Mouse (Mus musculus) limb, embryonic 10.5 days (tissue): ENCODE data around the gene Ccdc9. TPM values are rescaled to one million over a fixed set of nuclear protein-coding genes. Genes with fewer than 3 reads are reported as not detected.
"Not testable (repeated sequence)": the region's sequence is repeated elsewhere in the genome, so short reads cannot be mapped to it uniquely, and the experiment has no call there.

ENCODE experiments used
- DNase-seq: peaks from one replicate; pipeline ENCODE4 v3.0.0-alpha.2; 2017; ENCODE audit warnings: low spot score
- H3K27ac ChIP-seq: fragments of 300-500 bp; sonication (generic); 2 replicates; pipeline ENCODE4 v1.5.1; 2016; ENCODE audit warnings: mild to moderate bottlenecking
- H3K27me3 ChIP-seq: fragments of 300-500 bp; sonication (generic); 2 replicates; pipeline ENCODE4 v1.6.1; 2016; ENCODE audit warnings: low read depth, mild to moderate bottlenecking; ENCODE audit not compliant: poor library complexity, severe bottlenecking
- H3K36me3 ChIP-seq: fragments of 300-500 bp; sonication (generic); 2 replicates; pipeline ENCODE4 v1.6.1; 2016; ENCODE audit warnings: mild to moderate bottlenecking, moderate library complexity
- H3K4me1 ChIP-seq: fragments of 300-500 bp; sonication (generic); 2 replicates; pipeline ENCODE4 v1.6.1; 2016
- H3K4me3 ChIP-seq: fragments of 300-500 bp; sonication (generic); 2 replicates; pipeline ENCODE4 v1.5.1; 2016; ENCODE audit warnings: mild to moderate bottlenecking, moderate library complexity
- H3K9me3 ChIP-seq: fragments of 300-500 bp; sonication (generic); replicated peaks from 2 replicates; pipeline ENCODE4 v1.6.1; 2016; ENCODE audit warnings: mild to moderate bottlenecking
- WGBS: fragments of 180-500 bp; shearing (Covaris S2); methylation state at CpG from one replicate; pipeline ENCODE4 v1.1.7; 2016; 5-methylcytosine and 5-hydroxymethylcytosine counted together
- polyA plus RNA-seq: library from polyadenylated mRNA; unstranded; fragments of >200 nt; fragmentation: Nextera tagmentation; extraction: Ambion mirVana; gene quantifications from 2 replicates; pipeline ENCODE4 v1.2.1, GENCODE M21; 2016

The Ccdc9 gene
- polyA plus RNA-seq, 1 experiment from 2014 or later = 36.3 TPM

DNA sequence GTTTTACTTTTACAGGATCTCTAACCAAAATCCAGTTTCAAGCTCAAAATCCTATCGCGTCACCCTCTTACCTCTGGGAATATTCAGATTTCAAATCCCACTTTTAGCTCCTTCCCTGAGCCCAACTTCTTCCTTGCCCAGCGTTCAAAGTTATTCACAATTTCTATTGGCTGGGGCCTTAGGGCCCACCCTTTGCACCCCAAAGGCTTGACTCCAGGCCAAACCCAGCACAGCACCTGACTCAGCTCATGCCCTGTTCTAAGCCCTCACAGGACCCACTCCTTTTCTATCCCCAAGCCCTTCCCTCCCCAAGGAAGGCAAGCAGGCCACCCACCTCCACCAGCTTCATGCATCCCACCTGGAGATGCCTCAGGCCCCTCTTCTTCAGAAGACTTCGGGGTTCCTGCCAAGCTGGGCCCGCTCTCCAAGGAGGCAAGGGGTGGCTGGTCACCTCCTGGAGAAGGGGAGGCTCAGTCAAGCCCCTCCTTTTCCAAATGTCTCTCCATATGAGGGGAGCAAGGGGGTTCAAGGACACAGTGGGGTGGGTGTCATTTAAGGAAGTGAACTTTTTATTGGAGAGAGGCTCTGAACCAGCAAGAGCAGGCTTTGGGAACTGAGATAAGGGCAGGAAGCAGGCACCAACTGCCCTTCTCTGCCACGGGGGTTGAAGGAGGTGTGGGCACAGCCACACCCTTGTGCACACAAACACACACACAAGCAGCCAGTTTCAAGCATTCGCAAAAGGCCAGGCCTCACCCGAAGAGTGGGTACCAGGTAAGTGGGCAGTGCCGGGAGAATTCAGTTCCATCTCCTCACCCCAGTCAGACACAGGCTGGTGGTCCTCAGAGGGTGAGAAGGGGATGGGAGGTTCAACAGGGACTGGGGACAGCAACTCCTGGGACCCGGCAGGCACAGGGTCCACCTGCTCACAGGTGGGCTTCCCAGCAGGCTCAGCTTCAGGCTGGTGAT, 11.4 kb downstream of the Ccdc9 start:
- Histone ChIP-seq H3K4me1 (peaks cover 36% of the 10 kb centered on the region), H3K9me3 (no peaks in the 10 kb centered on the region), H3K27me3 (no peaks in the 10 kb centered on the region; the same call in 1 of the 2 replicates), H3K4me3 (no peak overlapping the region), H3K36me3 (peaks cover 52% of the 10 kb centered on the region), H3K27ac (no peak overlapping the region)
- WGBS = 86% methylated on average over 10 of the region's 10 CpGs
- DNase-seq = no peak

DNA sequence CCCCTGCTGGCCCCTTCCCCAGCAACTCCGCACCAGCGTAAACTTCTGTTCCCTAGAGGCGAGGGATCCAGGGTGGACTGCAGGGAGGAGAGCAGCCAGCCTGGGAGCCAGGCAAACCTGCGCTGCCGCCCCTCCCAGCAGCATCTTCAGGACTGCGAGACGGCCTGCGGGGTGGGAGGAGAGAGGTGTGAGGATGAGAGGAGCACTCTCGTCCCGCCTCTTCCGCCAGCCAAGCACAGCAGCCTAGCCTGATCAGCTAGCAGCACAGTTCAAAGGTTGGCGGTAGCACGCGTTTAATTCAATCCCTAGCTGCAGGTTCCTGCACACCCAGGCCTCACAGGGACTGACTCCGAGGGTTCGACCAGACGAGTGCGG, 12.8 kb downstream of the Ccdc9 start:
- H3K4me1 ChIP-seq = peaks cover 36% of the 10 kb centered on the region
- DNase-seq = no peak
- H3K36me3 ChIP-seq = peaks cover 39% of the 10 kb centered on the region
- H3K27me3 ChIP-seq = no peaks in the 10 kb centered on the region; the same call in 1 of the 2 replicates
- H3K27ac ChIP-seq = peak overlapping the region; percentile 84
- peak overlapping the region; percentile 66 for H3K4me3 ChIP-seq
- no peaks in the 10 kb centered on the region for H3K9me3 ChIP-seq
- under 1% methylated on average over 18 of the region's 18 CpGs for WGBS

DNA sequence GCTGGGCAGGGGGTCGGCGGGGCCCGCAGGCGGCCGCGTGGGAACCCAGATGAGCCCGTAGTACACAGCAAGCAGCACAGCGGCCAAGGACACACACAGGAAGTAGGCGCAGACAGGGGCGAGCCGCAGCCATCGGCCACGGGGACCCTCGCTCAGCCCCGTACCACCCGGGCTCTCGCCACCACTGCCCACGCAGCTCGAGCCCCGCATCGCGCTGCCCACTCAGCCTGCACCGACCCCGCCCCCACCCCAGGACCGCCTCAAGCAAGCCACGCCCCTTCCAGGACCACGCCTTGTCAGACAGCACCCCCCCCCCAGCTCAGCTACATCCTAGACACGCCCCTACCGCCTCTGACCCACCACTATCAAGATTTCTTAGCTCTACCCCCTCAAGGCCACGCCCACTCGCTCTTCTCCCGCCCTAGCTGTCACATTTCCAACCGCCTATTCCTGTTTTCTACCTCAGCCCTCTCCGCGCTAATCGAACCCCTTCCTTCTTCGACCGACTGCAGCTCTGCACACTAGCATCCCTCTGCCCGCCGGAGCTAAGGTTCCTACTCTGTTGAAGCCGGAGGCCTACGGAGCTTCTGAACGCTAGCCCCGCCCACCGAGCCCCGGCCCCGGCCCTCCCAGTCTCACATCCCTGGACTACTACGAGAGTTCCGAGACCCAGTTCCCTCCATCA, 13.4 kb downstream of the Ccdc9 start, which contains the start of gene Inafm1:
Inafm1 (minus strand) TSS at position 537 of the 685 bp plus-strand sequence.
- Histone ChIP-seq H3K9me3 (no peaks in the 10 kb centered on the region), H3K36me3 (peaks cover 34% of the 10 kb centered on the region), H3K4me3 (peak within 1 kb of the TSS; percentile 66), H3K27me3 (no peaks in the 10 kb centered on the region; the same call in 1 of the 2 replicates), H3K4me1 (peaks cover 36% of the 10 kb centered on the region), H3K27ac (peak within 1 kb of the TSS; percentile 84)
- 1% methylated on average over 49 of the region's 49 CpGs for WGBS
- peak; percentile 92 for DNase-seq

DNA sequence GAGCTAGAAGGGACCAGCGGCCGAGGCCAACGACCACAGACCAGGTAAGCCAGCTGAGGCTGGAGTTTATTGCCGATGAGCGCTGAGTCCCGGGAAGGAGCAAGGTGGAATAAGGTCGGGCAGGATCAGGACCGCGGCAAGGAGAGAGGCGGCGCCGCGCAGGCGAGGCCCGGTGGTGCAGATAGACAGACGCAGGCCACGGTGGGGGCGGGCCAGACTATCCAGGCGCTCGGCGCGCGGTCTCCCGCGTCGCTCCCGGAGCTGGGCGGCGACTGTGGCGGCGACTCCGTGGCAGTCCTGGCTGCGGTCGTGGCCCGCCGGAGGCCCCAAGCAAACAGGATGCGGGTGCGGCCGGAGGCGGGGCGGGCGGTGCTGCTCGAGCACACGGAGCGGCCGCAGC, 13.9 kb downstream of the Ccdc9 start:
- WGBS = under 1% methylated on average over 46 of the region's 46 CpGs
- H3K9me3 ChIP-seq = no peaks in the 10 kb centered on the region
- H3K36me3 ChIP-seq = peaks cover 29% of the 10 kb centered on the region
- no peaks in the 10 kb centered on the region; the same call in 1 of the 2 replicates for H3K27me3 ChIP-seq
- peak; percentile 78 for DNase-seq
- H3K27ac ChIP-seq = peak overlapping the region; percentile 84
- H3K4me1 ChIP-seq = peaks cover 36% of the 10 kb centered on the region
- peak overlapping the region; percentile 66 for H3K4me3 ChIP-seq

DNA sequence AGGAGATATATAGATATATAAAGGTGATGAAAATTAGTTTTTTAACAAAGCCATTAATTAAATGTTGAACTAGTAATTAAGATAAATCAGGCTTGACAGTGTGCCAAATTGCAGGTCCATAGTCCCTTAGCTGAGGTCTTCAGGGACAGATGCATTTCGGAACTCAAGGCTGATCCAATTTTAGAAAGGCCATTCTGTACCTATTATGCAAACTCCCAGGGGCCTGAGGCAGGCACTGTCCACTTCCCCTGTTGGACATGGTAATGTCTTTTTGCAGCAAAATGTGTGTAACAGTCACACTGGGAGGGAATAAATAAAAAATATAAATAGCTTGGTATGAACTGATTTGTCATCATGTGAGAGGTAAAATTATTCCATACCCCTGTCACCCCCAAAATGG, 15.5 kb downstream of the Ccdc9 start:
- no peak overlapping the region for H3K4me3 ChIP-seq
- WGBS = 78% methylated on average over 1 of the region's 1 CpGs

DNA sequence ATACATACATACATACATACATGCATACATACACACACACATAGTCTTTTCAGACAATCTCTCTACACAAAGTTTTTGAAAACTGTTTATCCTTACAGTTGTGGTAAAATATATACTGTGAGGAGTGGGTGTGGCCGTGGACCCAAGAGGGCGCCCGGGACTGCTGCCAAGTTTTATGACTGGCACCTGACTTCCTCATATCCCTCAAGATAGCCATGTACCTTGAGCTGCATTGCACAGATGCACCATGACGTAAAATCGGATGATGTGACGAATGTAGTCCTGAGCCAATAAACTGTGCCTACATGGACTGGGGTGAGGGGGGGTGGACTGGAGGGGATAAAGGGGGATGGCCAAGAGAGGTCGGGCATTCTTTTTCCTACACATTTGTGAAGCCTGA, 20.0 kb downstream of the Ccdc9 start:
- not testable (repeated sequence) for H3K4me3 ChIP-seq, H3K27ac ChIP-seq, H3K9me3 ChIP-seq, H3K4me1 ChIP-seq, H3K36me3 ChIP-seq, DNase-seq, H3K27me3 ChIP-seq
- WGBS = 89% methylated on average over 7 of the region's 7 CpGs

More for the DNA sequence above, 15.5 kb downstream of the Ccdc9 start:
- DNase-seq = no peak
- H3K27me3 ChIP-seq = no peaks in the 10 kb centered on the region; the same call in 1 of the 2 replicates
- peaks cover 13% of the 10 kb centered on the region for H3K36me3 ChIP-seq
- H3K9me3 ChIP-seq = no peaks in the 10 kb centered on the region
- H3K27ac ChIP-seq = no peak overlapping the region
- peaks cover 36% of the 10 kb centered on the region for H3K4me1 ChIP-seq

DNA sequence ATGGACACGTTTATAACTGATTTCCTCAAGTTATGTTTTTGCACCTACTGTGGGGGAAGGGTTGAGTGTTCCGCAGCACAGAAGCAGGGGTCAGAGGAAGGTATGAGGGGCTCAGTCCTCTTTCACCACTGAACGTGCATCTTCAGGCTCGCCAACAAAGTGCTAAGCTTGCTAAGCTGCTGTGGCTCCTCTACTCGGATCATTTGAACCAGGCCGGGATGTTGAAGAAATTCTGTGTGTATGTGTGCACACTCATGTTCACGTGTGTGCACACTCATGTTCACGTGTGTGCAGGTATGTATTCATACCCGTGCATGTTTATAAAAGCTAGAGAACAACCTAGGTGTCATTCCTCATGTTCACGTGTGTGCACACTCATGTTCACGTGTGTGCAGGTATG, 20.7 kb downstream of the Ccdc9 start:
- H3K27ac ChIP-seq = no peak overlapping the region
- WGBS = 90% methylated on average over 11 of the region's 11 CpGs
- DNase-seq = no peak
- H3K4me3 ChIP-seq = no peak overlapping the region
- H3K4me1 ChIP-seq = no peaks in the 10 kb centered on the region
- 0 out of 2 replicates have a peak, but pooled peaks cover 5% of the 10 kb centered on the region for H3K9me3 ChIP-seq
- no peaks in the 10 kb centered on the region for H3K27me3 ChIP-seq
- H3K36me3 ChIP-seq = no peaks in the 10 kb centered on the region

- DNase-seq = no peak
Measured at GRCm38 (mm10) chr7:16263843-16264242, 22.8 kb downstream of the Ccdc9 start.

GRCm38 (mm10) chr7:16263015-16263787, 23.4 kb downstream of the Ccdc9 start:
- 31% methylated on average over 8 of the region's 8 CpGs for WGBS
- no peaks in the 10 kb centered on the region for H3K27me3 ChIP-seq
- no peaks in the 10 kb centered on the region for H3K4me1 ChIP-seq
- no peak overlapping the region for H3K27ac ChIP-seq
- peak; percentile 72 for DNase-seq
- H3K36me3 ChIP-seq = no peaks in the 10 kb centered on the region
- H3K4me3 ChIP-seq = no peak overlapping the region
- 0 out of 2 replicates have a peak, but pooled peaks cover 5% of the 10 kb centered on the region for H3K9me3 ChIP-seq

More at GRCm38 (mm10) chr7:16263843-16264242, 22.8 kb downstream of the Ccdc9 start:
- WGBS = 88% methylated on average over 5 of the region's 5 CpGs
- no peaks in the 10 kb centered on the region for H3K36me3 ChIP-seq
- H3K9me3 ChIP-seq = 0 out of 2 replicates have a peak, but pooled peaks cover 5% of the 10 kb centered on the region
- no peaks in the 10 kb centered on the region for H3K4me1 ChIP-seq
- H3K27ac ChIP-seq = no peak overlapping the region
- H3K27me3 ChIP-seq = no peaks in the 10 kb centered on the region
- H3K4me3 ChIP-seq = no peak overlapping the region

DNA sequence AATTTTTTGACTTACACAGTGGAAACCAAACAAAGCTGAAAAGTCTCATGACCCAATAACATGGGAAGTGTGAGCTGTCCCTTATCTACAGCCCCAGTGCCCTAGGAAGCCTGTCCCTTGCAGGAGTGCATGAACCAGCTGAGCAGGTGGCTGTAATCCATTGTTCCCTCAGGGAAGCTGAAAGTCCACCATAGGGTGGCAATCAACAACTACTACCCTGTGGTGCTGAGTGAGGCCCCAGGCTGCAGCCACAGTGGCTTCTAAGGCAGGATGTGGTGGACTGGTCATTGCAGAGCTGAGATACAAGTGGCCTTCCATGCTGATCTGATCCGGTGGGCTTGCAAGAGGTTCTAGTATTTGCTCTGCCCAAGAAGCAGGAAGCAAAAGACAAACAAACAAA, 25.5 kb downstream of the Ccdc9 start:
- DNase-seq = no peak
- H3K27me3 ChIP-seq = no peaks in the 10 kb centered on the region
- H3K9me3 ChIP-seq = 0 out of 2 replicates have a peak, but pooled peaks cover 5% of the 10 kb centered on the region
- no peak overlapping the region for H3K27ac ChIP-seq
- H3K4me3 ChIP-seq = no peak overlapping the region
- no peaks in the 10 kb centered on the region for H3K4me1 ChIP-seq
- H3K36me3 ChIP-seq = no peaks in the 10 kb centered on the region
- WGBS = 72% methylated on average over 1 of the region's 1 CpGs

DNA sequence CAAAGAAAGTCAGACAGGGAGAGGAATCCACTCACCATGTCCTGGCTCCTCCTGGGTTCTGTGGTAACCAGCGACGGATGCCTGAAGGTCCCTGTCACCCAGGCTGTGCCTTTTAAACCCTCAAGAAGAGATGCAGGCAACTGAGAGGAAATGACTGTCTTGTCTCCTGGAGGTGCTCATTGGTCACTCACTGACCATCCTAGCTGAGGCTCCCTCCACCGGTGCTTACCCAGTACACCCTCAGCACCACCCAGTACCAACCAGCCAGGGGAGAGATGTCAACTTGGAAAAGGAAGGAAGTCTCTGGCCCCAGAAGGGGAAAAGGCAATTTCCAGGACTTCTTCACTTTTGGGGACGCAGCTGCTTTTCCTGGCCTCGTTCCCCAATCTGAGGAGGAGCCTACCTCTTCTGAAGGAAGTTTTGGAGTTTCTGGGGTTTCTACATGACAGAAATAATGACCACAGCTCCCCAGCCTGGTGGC, 27.4 kb downstream of the Ccdc9 start, which contains the start of gene C5ar1:
C5ar1 (minus strand) TSS at position 431 of the 481 bp plus-strand sequence.
- no peak within 1 kb of the TSS for H3K4me3 ChIP-seq
- DNase-seq = no peak
- no peak within 1 kb of the TSS for H3K27ac ChIP-seq
- H3K9me3 ChIP-seq = no peaks in the 10 kb centered on the region
- no peaks in the 10 kb centered on the region for H3K27me3 ChIP-seq
- H3K4me1 ChIP-seq = no peaks in the 10 kb centered on the region
- no peaks in the 10 kb centered on the region for H3K36me3 ChIP-seq
- 89% methylated on average over 5 of the region's 5 CpGs for WGBS

DNA sequence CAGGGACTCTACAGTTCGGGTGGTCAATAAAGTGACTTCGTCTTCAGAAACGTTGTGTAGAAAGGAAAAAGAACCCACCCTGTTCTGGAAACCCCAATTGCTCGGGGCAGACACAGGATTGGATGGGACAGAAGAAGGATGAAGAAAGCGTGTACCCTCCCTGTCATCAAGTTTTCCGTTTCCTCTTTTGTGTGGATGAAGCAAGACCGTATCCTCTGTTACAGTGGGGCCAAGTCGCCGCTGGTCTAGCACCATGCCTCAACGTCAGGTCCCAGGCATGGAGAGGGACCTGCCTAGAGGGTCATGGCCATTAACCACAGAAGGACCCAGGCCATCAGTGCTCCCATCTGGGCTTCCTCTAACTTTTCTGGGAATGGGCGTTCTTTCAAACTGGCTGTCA, 28.8 kb downstream of the Ccdc9 start:
- Histone ChIP-seq H3K4me1 (no peaks in the 10 kb centered on the region), H3K27me3 (no peaks in the 10 kb centered on the region), H3K36me3 (no peaks in the 10 kb centered on the region), H3K9me3 (no peaks in the 10 kb centered on the region), H3K27ac (no peak overlapping the region), H3K4me3 (no peak overlapping the region)
- DNase-seq = no peak
- WGBS = 88% methylated on average over 11 of the region's 11 CpGs
